Mouse (Mus musculus) G1E (cell line): ENCODE data around the gene Kdelc2. TPM values are rescaled to one million over a fixed set of nuclear protein-coding genes. Genes with fewer than 3 reads are reported as not detected.

Experiments used
- ATAC-seq: 2 replicates; pipeline ENCODE4 v1.8.0; 2016; ENCODE audit warnings: mild to moderate bottlenecking; ENCODE audit not compliant: insufficient number of reproducible peaks, poor library complexity, low FRiP score, severe bottlenecking; ENCODE audit errors: extremely low read depth
- DNase-seq: peaks from one replicate; pipeline ENCODE4 v3.0.0; 2012; ENCODE audit warnings: low spot score
- H3K27me3 ChIP-seq: 2 replicates; pipeline ENCODE4 v1.6.1; 2012; ENCODE audit warnings: mild to moderate bottlenecking, low read length, inconsistent platforms; ENCODE audit not compliant: insufficient read depth
- H3K36me3 ChIP-seq: replicated peaks from 2 replicates; pipeline ENCODE3; 2012; ENCODE audit warnings: mild to moderate bottlenecking, inconsistent platforms
- H3K4me1 ChIP-seq: 2 replicates; pipeline ENCODE4 v1.6.1; 2012; ENCODE audit warnings: low read depth, low read length, inconsistent platforms, mixed read lengths; ENCODE audit not compliant: insufficient read depth
- H3K4me3 ChIP-seq: 2 replicates; pipeline ENCODE4 v1.5.1; 2012; ENCODE audit warnings: low read depth, mild to moderate bottlenecking, inconsistent platforms, low read length, moderate library complexity, mixed read lengths
- H3K9me3 ChIP-seq: replicated peaks from 2 replicates; pipeline ENCODE4 v1.6.1; 2012; ENCODE audit warnings: inconsistent platforms
- CTCF ChIP-seq: IDR thresholded peaks from 2 replicates; pipeline ENCODE4 v1.5.1; 2012; ENCODE audit warnings: low read depth, low read length, inconsistent platforms, mixed read lengths
- GATA1 ChIP-seq: IDR thresholded peaks from 2 replicates; pipeline ENCODE4 v1.6.1; 2012; ENCODE audit warnings: borderline replicate concordance, low read length, inconsistent platforms, mixed read lengths
- GATA2 ChIP-seq: IDR thresholded peaks from 2 replicates; pipeline ENCODE4 v1.6.1; 2012; ENCODE audit warnings: low read depth, low read length, inconsistent platforms, borderline replicate concordance
- POLR2AphosphoS5 ChIP-seq: IDR thresholded peaks from 2 replicates; pipeline ENCODE4 v1.6.1; 2012; ENCODE audit warnings: low read depth, low read length, inconsistent platforms; ENCODE audit not compliant: insufficient replicate concordance
- TAL1 ChIP-seq: conservative IDR thresholded peaks from 2 replicates; pipeline ENCODE4 v1.6.1; 2012; ENCODE audit warnings: low read depth, low read length, inconsistent platforms, mixed read lengths
- polyA plus RNA-seq: library from polyadenylated mRNA; stranded (reverse); fragments of >175 nt; gene quantifications from 2 replicates; pipeline ENCODE4 v1.2.3, GENCODE M21; 2012
- total RNA-seq, 2 experiments: library from RNA; stranded (forward) in 1 of 2; stranded (reverse) in 1 of 2; fragments of 200-1000 nt in 1 of 2; fragments of >200 nt in 1 of 2; fragmentation: Nextera tagmentation in 1 of 2; gene quantifications; 2 replicates each; pipeline ENCODE4 v1.2.3; 2014 to 2017

Kdelc2 gene
- total and polyA plus RNA-seq, 3 experiments = 0.05 TPM; not detected in 2

DNA sequence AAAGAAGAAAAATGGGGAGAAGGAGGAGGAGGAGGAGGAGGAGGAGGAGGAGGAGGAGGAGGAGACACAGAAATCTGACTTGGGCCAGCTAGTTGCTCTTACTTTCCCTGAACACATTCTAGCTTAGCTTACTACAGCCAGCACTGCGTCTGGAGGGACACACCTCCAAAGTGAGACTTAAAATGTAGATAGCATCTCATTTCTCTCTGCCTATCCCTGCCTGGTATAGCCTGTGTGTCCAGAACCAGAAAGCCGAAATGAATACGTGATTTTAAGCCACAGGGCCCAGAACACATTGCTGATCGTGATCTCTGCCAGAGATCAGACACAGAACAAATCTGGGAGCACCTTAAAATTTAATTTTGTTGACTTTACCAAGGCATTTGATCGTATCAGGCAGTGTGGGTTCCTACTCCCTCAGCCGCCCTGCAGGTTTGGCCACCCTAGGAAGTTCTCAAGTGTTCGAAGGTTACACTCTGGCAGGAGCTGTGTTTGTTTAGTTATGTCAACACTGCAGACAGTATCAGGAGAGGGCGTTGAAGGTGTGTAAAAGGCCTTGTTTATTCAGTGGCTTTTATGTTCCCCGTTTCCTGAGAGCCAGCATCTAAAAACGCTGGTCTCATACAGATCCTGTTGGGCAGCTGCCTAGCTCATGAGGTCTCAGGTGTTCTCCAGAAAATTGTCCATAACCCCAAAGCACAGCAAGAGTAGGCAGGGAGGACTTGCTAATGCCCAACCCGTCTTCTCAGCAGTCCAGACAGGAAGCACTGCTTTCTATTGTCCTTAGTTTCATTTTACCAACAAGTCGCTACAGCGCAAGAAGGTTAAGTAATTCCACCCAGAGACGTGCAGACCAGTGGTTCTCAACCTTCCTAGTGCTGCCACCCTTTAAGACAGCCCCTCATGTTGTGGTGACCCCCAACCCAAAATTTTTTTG, 27.3 kb upstream of the Kdelc2 start:
- ATAC-seq = no peak
- TF ChIP-seq GATA2 (no peak), POLR2AphosphoS5 (no peak), CTCF (no peak)
- no peaks in the 10 kb centered on the region for H3K36me3 ChIP-seq
- DNase-seq = no peak
- H3K27me3 ChIP-seq = 0 out of 2 replicates have a peak, but pooled peaks cover 3% of the 10 kb centered on the region
- no peak overlapping the region for H3K4me3 ChIP-seq
- H3K9me3 ChIP-seq = no peaks in the 10 kb centered on the region
- no peaks in the 10 kb centered on the region for H3K4me1 ChIP-seq

DNA sequence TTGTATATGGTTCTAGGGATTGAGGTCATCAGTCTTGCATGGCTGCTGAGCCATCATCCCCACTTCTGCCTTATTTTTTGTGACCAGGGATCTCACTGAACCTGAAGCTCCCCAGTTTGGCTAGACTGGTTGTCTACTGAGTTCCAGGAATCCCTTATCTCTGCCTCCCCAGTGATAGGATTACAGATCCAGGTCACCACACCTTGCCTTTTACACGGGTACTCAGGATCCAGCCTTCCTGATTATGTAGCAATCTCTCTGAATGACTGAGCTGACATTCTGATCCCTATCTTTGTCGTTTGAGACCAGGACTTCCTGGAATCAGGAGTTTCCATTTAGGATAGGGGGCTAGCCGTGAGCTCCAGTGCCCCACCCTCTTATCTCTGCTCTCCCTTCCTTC, 12.5 kb upstream of the Kdelc2 start:
- ATAC-seq (no peak), DNase-seq (no peak)
- TF ChIP-seq GATA1 (no peak), CTCF (no peak), GATA2 (no peak), POLR2AphosphoS5 (no peak), TAL1 (no peak)
- H3K36me3 ChIP-seq = no peaks in the 10 kb centered on the region
- no peaks in the 10 kb centered on the region for H3K9me3 ChIP-seq
- H3K27me3 ChIP-seq = peaks cover 7% of the 10 kb centered on the region; the same call in 1 of the 2 replicates
- H3K4me3 ChIP-seq = no peak overlapping the region
- H3K4me1 ChIP-seq = no peaks in the 10 kb centered on the region

DNA sequence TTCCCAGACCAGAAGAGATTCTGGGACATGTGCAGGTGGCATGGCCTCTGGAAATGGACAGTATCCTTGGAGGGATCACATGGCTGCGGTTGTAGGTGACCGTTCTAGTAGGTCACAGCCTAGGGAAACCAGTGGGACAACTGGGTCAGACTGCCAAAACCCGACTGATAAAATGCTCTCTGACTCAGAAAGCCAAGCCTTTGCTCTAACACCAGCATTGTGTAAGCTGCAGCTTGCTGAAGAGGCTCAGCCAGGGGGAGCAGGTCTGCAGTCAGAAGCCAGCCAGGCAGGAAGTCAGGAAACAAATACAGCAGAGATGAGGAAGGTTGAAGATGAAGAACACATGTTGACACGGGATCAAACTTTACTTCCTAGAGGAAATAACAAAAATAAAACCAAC, 7.9 kb upstream of the Kdelc2 start:
- Histone ChIP-seq H3K4me1 (no peaks in the 10 kb centered on the region), H3K27me3 (0 out of 2 replicates have a peak, but pooled peaks cover 5% of the 10 kb centered on the region), H3K36me3 (no peaks in the 10 kb centered on the region), H3K4me3 (no peak overlapping the region), H3K9me3 (no peaks in the 10 kb centered on the region)
- ATAC-seq (no peak), DNase-seq (no peak)
- TF ChIP-seq GATA1 (no peak), CTCF (no peak), TAL1 (no peak), GATA2 (no peak), POLR2AphosphoS5 (no peak)

DNA sequence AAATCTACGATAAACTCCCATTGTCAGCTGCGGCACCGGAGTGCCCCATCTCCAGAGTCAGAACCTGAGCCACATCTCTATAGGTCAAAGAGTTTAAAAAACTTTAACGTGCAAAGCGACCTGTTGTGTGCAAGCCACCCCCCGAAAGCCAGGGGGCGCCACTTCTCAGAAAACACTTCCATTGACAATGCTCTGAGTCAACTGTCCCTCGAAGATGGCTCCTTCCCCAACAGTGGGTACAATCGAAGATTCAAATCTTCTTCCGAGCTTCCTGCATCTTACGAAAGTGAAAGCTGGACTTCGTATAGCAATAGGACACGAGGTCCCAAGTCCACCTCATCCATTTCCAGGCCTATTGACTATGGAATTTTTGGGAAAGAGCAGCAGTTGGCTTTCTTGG, 7.0 kb upstream of the Kdelc2 start:
- H3K9me3 ChIP-seq = no peaks in the 10 kb centered on the region
- no peaks in the 10 kb centered on the region for H3K4me1 ChIP-seq
- no peak for DNase-seq
- H3K4me3 ChIP-seq = no peak overlapping the region
- 0 out of 2 replicates have a peak, but pooled peaks cover 5% of the 10 kb centered on the region for H3K27me3 ChIP-seq
- ATAC-seq = no peak
- H3K36me3 ChIP-seq = no peaks in the 10 kb centered on the region
- no peak for TF ChIP-seq POLR2AphosphoS5
- TF ChIP-seq GATA2 = no peak
- TF ChIP-seq TAL1 = no peak
- TF ChIP-seq CTCF = 0 out of 2 replicates have a peak, but pooled peaks have one; percentile 23
- TF ChIP-seq GATA1 = no peak

DNA sequence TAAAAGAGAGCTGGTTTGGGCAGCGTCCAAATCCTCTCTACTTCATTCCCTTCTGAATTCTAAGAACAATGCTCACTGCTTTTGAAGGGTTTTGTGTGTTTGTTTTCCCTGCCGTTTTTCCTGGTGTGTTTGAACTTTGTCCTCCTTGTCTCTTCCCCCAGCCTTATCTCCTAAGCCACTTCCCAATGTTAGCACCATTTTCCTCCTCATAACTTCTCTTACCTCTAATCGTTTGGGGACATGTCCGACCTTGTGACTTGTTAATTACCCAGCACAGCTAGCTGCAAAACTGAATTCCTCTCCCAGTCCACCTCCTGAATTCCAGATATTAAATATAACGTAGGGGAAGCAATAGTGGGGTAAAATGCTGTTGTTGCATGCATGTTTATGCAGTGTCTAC, 6.2 kb upstream of the Kdelc2 start:
- no peak for ATAC-seq
- H3K4me3 ChIP-seq = no peak overlapping the region
- 0 out of 2 replicates have a peak, but pooled peaks cover 5% of the 10 kb centered on the region for H3K27me3 ChIP-seq
- H3K9me3 ChIP-seq = no peaks in the 10 kb centered on the region
- DNase-seq = no peak
- TF ChIP-seq GATA2 (no peak), GATA1 (no peak), TAL1 (no peak), CTCF (no peak), POLR2AphosphoS5 (no peak)
- no peaks in the 10 kb centered on the region for H3K36me3 ChIP-seq
- no peaks in the 10 kb centered on the region for H3K4me1 ChIP-seq

DNA sequence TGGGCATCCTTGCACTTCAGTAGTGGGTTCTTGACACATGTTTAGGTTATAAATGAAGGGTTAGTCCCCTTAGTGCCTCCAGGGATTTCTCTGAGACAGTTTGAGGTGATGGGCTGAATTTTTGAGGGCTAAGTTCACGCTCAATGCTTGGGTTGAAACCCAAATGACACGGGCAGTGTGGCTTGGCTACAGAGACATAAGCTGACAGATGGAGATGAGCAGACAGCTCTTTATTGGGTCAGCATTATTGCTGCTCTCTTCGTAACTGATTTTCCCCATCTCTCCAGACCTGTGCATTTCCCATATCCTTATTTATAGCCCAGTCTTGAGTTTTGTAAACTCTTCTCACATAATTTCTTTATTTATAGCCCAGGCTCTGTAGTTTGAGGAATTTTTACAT, 5.7 kb upstream of the Kdelc2 start:
- H3K4me3 ChIP-seq = no peak overlapping the region
- H3K9me3 ChIP-seq = no peaks in the 10 kb centered on the region
- DNase-seq (no peak), ATAC-seq (no peak)
- no peaks in the 10 kb centered on the region for H3K36me3 ChIP-seq
- H3K4me1 ChIP-seq = no peaks in the 10 kb centered on the region
- 0 out of 2 replicates have a peak, but pooled peaks cover 5% of the 10 kb centered on the region for H3K27me3 ChIP-seq
- TF ChIP-seq GATA1 (no peak), GATA2 (no peak), CTCF (no peak), POLR2AphosphoS5 (no peak), TAL1 (no peak)
